Mouse (Mus musculus): ENCODE results near the gene Chchd3. TPM values are rescaled to one million over a fixed set of nuclear protein-coding genes. Genes with fewer than 3 reads are reported as not detected.

Chchd3 gene
- total and polyA plus RNA-seq, 3 experiments = 205 to 243 TPM; not detected in 1

GRCm38 (mm10) chr6:32878586-32878985, 181.5 kb downstream of the Chchd3 start:
- H3K4me3 ChIP-seq (ENCODE audit: control insufficient read depth in 1 of 2, insufficient read depth in 1 of 2, low read depth in 2 of 2, low read length in 2 of 2) = no peak overlapping the region
- H3K36me3 ChIP-seq (ENCODE audit: control insufficient read depth in 1 of 2, insufficient read depth in 2 of 2, low read length in 2 of 2) = no peaks in the 10 kb centered on the region; a peak in 2 of 4 replicates
- H3K9ac ChIP-seq (ENCODE audit: control insufficient read depth, low read depth, low read length, poor library complexity, severe bottlenecking) = no peak overlapping the region
- H3K4me1 ChIP-seq (ENCODE audit: control insufficient read depth in 1 of 2, insufficient read depth in 2 of 2, low read length in 2 of 2) = no peaks in the 10 kb centered on the region
- H3K9me3 ChIP-seq (replicated peaks; ENCODE audit: insufficient read depth, low read length) = no peaks in the 10 kb centered on the region
- no peak overlapping the region for H3K27ac ChIP-seq (ENCODE audit: control insufficient read depth, low read depth, low read length)
- H3K27me3 ChIP-seq (ENCODE audit: control insufficient read depth in 1 of 2, insufficient read depth in 2 of 2, low read length in 2 of 2) = no peaks in the 10 kb centered on the region
- H3K79me2 ChIP-seq (ENCODE audit: control insufficient read depth, insufficient read depth, low read length, poor library complexity) = 0 out of 2 replicates have a peak, but pooled peaks cover 1% of the 10 kb centered on the region
- no peak for DNase-seq (ENCODE audit: low read depth, low spot score)
- TF ChIP-seq ZC3H11A (IDR thresholded peaks at IDR 0.05; ENCODE audit: low read depth, low read length) = no peak
- no peak for TF ChIP-seq USF1 (IDR thresholded peaks at IDR 0.05; ENCODE audit: low read depth, low read length)
- TF ChIP-seq BHLHE40 (IDR thresholded peaks at IDR 0.05; ENCODE audit: borderline replicate concordance, low read depth, low read length) = no peak
- TF ChIP-seq MAFK (IDR thresholded peaks at IDR 0.05; ENCODE audit: borderline replicate concordance, low read depth, low read length) = no peak
- no peak for TF ChIP-seq ZMIZ1 (IDR thresholded peaks at IDR 0.05; ENCODE audit: low read depth, low read length)
- no peak for TF ChIP-seq TCF12 (IDR thresholded peaks at IDR 0.05; ENCODE audit: low read depth, low read length)
- TF ChIP-seq ZNF384 (IDR thresholded peaks at IDR 0.05; ENCODE audit: low read depth, low read length) = no peak
- TF ChIP-seq E2F4 (IDR thresholded peaks at IDR 0.05; ENCODE audit: borderline replicate concordance, low read depth, low read length) = no peak
- no peak for TF ChIP-seq MAX (IDR thresholded peaks at IDR 0.05; ENCODE audit: low read length)
- no peak for TF ChIP-seq SMC3 (IDR thresholded peaks at IDR 0.05; ENCODE audit: low read depth, low read length)
- TF ChIP-seq TBP (IDR thresholded peaks at IDR 0.05; ENCODE audit: low read depth, low read length) = no peak

GRCm38 (mm10) chr6:32874176-32874575, 185.9 kb downstream of the Chchd3 start:
- Histone ChIP-seq H3K79me2 (ENCODE audit: control insufficient read depth, insufficient read depth, low read length, poor library complexity) (no peaks in the 10 kb centered on the region), H3K9ac (ENCODE audit: control insufficient read depth, low read depth, low read length, poor library complexity, severe bottlenecking) (no peak overlapping the region), H3K27me3 (ENCODE audit: control insufficient read depth in 1 of 2, insufficient read depth in 2 of 2, low read length in 2 of 2) (no peaks in the 10 kb centered on the region), H3K4me1 (ENCODE audit: control insufficient read depth in 1 of 2, insufficient read depth in 2 of 2, low read length in 2 of 2) (no peaks in the 10 kb centered on the region), H3K27ac (ENCODE audit: control insufficient read depth, low read depth, low read length) (no peak overlapping the region), H3K4me3 (ENCODE audit: control insufficient read depth in 1 of 2, insufficient read depth in 1 of 2, low read depth in 2 of 2, low read length in 2 of 2) (no peak overlapping the region), H3K36me3 (ENCODE audit: control insufficient read depth in 1 of 2, insufficient read depth in 2 of 2, low read length in 2 of 2) (peaks cover 0 to 2% of the 10 kb centered on the region in 2 experiments; a peak in 2 of 4 replicates), H3K9me3 (replicated peaks; ENCODE audit: insufficient read depth, low read length) (no peaks in the 10 kb centered on the region)
- TF ChIP-seq MEF2A (IDR thresholded peaks at IDR 0.05; ENCODE audit: extremely low read depth, insufficient replicate concordance, low read depth, low read length, poor library complexity, severe bottlenecking) (no peak), GABPA (IDR thresholded peaks at IDR 0.05; ENCODE audit: low read depth, low read length) (no peak), RAD21 (IDR thresholded peaks at IDR 0.05; ENCODE audit: low read depth, low read length) (no peak), ETS1 (IDR thresholded peaks at IDR 0.05; ENCODE audit: low read depth, low read length) (no peak), NRF1 (IDR thresholded peaks at IDR 0.05; ENCODE audit: insufficient read depth, low read depth, low read length, poor library complexity, severe bottlenecking) (no peak), ZMIZ1 (IDR thresholded peaks at IDR 0.05; ENCODE audit: low read depth, low read length) (no peak), HCFC1 (IDR thresholded peaks at IDR 0.05; ENCODE audit: low read depth, low read length) (no peak), RCOR1 (IDR thresholded peaks at IDR 0.05; ENCODE audit: low read depth, low read length) (no peak), USF1 (IDR thresholded peaks at IDR 0.05; ENCODE audit: low read depth, low read length) (no peak)
- no peak for DNase-seq (ENCODE audit: low read depth, low spot score)
